Mouse (Mus musculus): Measurements from ENCODE around the gene Tmc6.

DNA sequence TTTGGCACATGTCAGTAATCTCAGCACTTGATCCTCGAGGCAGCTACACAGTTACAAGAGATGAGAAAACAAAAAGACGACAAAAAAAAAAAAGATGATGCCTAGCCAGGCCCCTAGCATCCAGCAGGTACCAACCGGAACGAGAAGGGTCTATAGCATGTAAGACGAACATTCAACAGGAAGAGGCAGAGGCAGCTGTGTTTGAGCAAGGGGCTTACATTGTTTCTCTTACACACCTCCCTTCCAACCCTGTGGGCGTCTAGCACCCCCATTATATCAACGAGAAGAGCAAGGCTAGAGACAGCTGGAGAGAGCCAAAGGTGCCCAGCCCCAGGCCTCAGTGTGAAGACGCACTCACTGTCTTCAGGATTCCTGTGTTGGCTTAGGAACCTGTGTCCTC is 44.9 kb upstream of the Tmc6 start:
- TF ChIP-seq CTCF (IDR thresholded peaks at IDR 0.05; ENCODE audit: low read depth, low read length) (no peak), POLR2A (IDR thresholded peaks at IDR 0.05; ENCODE audit: borderline replicate concordance, low read depth, low read length) (no peak)
